Mouse (Mus musculus) adrenal gland (tissue): ENCODE measurements at regions not wholly inside any gene's neighbourhood (a gene's known extent, or its start where the extent isn't known, plus 50 kb on each side); places are given as distances from the start of the nearest gene placed in this dataset.

ENCODE experiments used
- intact Hi-C: fragments of 180-260 bp; cut with DNase I; formaldehyde crosslinking; loops from one replicate; pipeline ENCODE4 v1.15.1; 2025

DNA sequence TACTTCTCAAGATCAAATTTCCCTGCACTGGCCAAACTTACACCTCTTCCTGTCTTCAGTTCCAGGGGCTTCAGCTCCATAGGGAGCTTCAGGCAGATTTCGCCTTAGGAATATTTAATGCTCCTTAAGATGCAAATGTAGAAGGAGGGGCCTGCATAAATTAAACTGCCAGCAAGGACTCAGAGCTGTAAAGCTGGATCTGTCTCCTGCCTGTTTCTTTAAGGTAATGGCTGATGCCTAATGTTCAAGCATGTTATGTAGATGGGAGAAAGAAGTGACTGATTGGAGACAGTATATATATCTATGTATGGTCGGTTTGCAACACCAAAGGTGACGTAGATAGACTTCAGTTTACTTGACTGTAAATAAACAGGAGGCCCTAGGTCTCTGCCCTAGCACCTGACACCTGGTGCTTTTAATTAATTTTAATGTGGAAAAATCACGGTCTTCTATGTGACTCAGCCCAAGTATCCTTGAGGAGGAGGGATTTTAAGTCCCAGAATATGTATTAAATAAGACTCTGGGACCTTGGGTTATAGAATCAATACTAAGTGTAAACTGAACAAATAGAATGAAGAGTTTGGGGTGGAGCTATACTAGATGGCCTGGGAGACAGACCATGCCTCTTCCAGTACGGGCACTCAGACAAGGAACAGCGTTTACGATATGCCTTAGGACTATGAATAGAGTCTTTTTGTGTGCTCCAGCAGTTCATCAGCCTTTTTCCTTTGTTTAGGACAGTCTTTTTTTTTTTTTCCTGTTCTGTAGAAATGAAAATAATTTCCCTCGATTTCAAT, 651.7 kb upstream of the Lmcd1 start:
- intact Hi-C loops, result no loop called here

GRCm38 (mm10) chr6:111622481-111623139, 650.9 kb upstream of the Lmcd1 start:
- intact Hi-C loops, result no loop called here

DNA sequence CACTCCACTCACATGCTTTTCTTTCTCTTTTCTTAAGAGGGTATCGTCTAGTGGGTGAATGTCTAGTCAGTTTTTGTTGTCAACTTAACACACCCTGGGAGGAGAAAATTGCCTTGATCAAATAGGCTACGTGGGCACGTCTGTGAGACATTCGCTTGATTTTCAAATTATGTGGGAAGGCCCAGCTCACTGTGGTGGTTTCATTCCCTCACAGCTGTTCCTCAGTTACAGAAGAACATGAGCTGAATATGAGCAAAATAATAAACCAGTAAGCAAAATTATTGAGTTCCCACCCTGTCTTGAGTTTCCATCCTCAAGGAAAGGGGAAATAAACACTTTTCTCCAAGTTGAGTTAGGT, 650.4 kb upstream of the Lmcd1 start:
- intact Hi-C loops, result no loop called here

GRCm38 (mm10) chr6:111625501-111625900, 648.1 kb upstream of the Lmcd1 start:
- intact Hi-C loops, result no loop called here

GRCm38 (mm10) chr6:111652736-111653135, 620.8 kb upstream of the Lmcd1 start:
- intact Hi-C loops, result no loop called here

DNA sequence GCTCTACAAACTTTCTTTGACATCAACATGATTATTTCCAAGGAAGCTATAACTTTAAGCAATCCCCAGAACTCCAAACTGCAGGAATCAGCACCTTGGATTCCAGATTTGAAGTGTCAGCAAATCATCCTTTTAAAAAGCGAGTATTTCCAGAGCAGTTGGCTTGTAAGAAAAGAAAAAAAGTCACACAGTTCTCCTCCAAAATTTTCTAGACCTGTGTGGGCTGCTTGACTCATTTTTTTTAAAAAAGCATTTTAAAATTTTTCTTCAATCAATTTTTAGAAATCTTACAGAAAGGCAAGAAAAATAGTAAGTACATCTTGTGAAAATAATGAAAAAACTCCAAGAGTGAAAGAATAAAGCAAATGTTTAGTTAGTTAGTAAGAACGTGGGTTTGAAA, 613.6 kb upstream of the Lmcd1 start:
- intact Hi-C loops, result no loop called here

DNA sequence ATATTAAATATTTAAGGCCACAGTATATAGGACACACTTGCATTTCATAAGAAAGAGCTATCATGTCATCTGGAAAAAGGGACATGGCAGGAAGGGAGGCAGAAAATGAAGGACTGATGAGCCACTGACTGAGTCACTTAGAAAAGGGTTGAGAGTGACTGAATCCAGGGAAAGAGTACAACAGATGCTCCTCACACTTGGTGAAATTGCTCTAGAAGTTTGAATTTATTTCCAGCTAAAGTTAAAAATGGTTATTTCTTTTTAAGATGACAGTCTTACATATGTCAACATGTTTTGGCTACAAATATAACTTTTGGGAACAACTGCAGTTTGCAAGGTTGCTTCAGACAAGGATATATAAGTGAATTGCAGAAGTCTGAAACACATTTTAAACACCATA, 609.0 kb upstream of the Lmcd1 start:
- intact Hi-C loops, result no loop called here

DNA sequence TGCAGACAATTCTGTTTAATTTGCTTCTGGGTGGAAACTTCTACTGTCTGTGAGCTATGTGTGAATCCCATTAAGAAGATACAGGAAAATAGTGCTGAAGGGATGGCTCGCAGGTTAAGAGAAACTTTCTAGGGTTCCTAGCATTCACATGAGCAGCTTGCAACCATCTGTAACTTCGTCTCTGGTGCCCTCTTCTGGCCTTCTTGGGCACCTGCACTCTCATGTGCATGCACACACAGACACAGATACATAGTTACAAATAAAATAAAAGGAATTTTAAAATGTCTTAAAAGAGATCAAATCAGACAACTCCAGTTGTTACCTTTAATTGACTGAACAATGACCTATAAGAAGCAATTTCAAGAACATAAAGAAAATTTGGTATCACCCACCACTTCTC, 588.6 kb upstream of the Lmcd1 start:
- intact Hi-C loops, result no loop called here

DNA sequence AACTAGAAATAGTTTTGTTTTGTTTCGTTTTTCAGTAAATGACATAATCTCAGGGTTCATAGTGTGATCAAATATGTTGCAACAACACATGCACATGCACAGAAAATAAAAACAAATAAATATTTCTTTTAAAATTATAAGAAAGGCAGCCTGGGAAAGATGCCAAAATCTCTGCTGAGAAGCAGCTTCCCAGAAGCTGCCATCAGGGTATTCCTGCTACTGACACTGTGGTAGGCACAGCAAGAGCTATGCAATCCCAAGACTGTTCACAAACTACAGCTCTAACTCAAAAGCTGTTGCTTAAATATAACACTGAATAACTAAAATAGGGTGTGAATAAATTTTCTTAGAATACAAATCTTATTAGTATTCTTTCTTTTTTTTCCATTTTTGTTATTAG, 570.7 kb upstream of the Lmcd1 start:
- intact Hi-C loops, result no loop called here

DNA sequence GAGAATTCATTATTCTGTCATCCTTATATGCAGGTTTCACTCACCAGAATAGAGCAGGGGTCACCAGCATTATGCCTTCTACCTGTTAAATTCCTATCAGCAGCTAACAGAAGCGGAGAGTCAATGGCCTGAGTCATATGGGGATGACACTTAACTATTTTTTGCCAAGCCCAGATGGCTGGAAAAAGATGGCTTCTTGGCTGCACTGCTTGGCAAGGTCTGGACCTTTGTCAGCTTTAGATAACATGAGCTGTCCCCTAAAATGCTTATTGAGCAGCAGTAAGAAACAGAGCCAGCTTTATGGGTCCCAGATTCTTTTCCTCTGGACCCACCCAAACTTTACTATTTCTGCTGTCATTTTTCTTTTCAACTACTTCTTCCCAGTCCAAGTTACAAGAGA, 565.3 kb upstream of the Lmcd1 start:
- intact Hi-C loops, result no loop called here

DNA sequence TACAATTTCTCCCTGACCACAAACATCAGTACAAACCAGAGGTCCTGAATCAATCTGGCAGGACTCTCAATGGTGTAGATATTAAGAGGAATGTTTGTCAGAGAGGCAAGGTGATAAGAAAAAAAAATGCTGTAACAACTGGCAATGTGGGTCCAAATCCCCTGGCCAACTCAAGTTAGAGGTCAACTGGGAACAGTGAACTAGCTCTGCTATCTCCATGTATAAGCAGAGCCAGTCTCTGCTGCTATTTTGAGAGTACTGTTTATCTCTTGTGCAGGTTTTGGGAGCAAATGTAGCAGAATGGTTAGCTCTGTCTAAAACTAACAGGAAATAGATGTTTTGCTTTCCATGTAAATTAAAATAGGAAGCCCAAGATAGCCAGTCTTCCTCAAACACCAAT, 547.6 kb upstream of the Lmcd1 start:
- intact Hi-C loops, result no loop called here

GRCm38 (mm10) chr6:111730381-111730780, 543.2 kb upstream of the Lmcd1 start:
- intact Hi-C loops, result no loop called here

DNA sequence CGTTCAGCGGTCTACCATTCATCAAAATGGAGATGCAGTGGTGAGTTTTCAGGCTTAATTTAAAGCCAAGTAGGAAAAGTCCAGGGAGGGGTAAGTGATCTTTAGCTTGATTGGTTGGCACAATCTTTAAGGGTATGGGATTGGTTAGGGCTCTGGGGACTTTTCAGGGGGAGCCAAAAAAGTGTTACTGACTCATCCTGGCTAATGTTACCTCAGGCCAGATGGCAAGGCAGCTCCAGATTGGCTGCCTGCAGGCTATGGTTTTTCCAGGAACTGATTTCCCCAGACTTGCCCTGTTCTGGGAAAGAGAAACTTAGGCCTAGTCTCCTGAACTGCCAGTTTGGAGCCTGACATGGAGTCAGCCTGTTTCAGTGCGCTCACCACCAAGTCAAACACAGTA, 539.6 kb upstream of the Lmcd1 start:
- intact Hi-C loops, result no loop called here

DNA sequence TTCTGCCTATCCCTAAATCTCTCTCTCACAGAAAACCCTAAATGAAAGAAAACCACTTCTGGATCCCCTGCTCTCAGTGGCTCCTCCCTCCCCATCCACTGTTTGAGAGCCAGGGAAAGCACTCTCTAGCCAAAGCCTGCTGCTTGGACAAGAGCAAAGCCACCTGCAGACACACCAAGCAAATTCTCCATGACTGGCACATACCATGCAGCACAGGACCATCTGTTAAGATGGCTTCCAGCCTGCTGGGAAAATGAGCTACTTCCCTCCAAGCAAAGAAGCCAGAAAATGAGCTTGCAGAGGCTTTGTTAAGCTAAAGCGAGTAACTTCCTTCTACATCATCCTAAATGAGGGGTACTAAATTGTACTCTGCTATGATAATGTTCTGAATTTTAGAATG, 534.6 kb upstream of the Lmcd1 start:
- intact Hi-C loops, result no loop called here

GRCm38 (mm10) chr6:111781710-111782481, 491.7 kb upstream of the Lmcd1 start:
- intact Hi-C loops, result no loop called here

GRCm38 (mm10) chr6:111808611-111809010, 464.9 kb upstream of the Lmcd1 start:
- intact Hi-C loops, result no loop called here

GRCm38 (mm10) chr6:111813982-111814603, 459.5 kb upstream of the Lmcd1 start:
- intact Hi-C loops, result no loop called here

DNA sequence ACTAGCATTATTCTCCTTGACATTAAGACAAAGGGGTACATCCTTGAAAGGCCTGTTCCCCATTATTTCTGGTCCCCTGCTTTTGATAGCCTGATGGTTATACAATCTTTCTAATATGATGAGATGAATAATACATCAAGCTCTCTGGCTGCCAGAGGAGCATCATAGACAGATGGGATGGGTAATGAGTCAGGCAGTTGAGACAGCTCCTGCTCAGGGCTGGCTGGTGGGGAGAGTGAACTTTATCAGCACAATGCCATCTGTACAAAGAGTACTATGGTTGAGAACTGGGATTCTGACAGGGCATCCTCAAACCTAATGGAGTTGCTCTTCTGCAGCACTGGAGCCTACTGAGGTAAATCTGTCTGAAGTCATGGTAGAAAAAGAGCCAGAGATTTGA, 458.4 kb upstream of the Lmcd1 start:
- intact Hi-C loops, result no loop called here

DNA sequence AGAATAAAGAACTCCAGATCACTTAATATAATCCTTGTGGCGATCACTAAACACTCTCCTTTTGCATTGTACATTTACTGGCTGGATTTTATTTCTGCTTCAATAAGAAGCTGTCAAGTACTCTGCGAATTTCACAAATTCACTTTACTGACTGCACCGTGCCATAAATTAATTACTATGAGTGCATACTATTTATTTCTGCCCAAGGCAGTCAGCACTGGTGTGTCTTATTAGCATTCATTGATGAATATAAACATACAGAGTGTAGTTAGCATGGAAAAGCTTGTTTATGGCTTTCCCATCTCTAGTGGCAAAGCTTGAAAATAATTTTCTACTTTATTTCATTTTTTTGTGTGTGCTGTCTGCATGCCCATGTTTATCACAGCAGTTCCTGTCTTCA, 453.3 kb upstream of the Lmcd1 start:
- intact Hi-C loops, result no loop called here

DNA sequence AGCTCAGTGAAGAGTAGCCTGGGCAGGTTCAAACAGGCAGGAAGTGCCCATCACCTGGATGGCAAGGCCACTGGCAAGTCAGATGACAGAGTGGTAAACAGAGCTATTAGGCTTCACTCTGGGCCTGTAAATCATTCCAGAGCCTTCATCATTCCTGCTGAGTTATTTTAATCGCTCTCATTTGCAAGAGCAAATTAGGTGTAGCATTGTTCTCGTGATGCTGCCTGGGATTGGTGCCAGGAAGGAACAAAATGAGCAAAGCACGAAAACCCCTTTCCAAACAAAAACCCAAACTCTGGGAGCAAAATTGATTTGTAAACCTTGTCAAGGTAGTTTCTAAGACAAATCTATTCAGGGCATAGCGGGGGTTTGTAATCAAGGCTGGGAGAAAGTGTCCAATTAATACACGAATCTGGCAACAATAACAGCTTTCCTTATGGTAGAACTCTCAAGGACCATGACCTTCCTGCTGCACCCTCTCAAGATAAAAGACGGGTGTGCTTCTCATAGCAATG, 429.2 kb upstream of the Lmcd1 start:
- intact Hi-C loops, result no loop called here

- intact Hi-C loops, result no loop called here
Observed at GRCm38 (mm10) chr6:111866101-111866598, 407.4 kb upstream of the Lmcd1 start.

DNA sequence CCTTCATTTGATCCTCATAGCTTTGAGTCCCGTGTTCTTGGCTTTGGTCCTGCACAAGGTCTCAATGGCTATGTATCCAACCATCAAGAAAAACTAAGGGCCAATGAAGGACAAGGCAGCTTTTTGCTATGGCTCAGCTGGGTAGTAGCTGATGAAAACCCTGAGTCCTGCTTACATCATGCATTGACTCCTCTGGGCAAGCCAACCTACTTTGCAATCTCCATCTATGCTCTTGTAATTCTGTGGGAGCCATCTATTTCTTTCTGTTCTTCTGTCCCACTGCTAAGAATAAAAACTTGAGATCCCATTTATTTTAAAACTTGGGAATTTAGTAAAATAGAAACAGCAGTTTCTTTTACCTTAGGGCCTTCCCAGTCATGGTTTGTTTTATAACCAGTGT, 391.0 kb upstream of the Lmcd1 start:
- intact Hi-C loops, result no loop called here
